Mouse (Mus musculus): Measurements from ENCODE around the gene Pde4d. TPM values are rescaled to one million over a fixed set of nuclear protein-coding genes. Genes with fewer than 3 reads are reported as not detected.

Gene Pde4d
- total and polyA plus RNA-seq, 3 experiments, result 3.6 to 71.4 (median 38.5) TPM

DNA sequence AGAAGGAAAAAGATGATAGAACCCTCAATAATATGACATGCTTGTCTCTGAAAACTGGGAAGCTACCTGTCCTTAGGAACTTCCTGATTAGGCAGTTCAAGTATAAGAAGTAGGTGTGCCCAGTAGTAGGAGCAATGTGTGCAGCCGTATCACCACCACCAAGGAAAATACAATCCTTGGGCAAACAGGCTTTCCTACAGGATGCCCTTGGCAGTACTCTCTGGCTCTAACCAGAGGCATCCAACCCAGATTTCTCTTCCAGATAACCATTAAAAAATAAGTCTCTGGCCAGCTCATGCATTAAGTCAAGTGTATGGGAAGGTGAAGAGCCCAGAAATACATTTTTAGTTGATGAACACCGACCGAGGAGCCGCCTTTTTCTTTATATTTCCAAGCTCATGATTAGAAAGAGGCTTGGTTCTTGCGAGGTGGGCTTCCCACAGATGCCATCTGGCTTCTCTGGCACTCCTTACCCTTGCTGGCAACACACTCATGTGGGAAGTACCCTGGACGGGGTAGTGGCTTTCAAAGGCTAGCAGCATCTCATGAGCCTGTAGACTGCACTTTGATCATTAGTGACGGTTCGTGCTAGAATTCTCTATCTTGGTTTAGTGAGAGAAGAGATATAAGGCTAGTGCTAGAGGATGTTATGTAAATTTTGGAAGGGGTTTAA lies 375.0 kb downstream of the Pde4d start:
- DNase-seq, result no peak

DNA sequence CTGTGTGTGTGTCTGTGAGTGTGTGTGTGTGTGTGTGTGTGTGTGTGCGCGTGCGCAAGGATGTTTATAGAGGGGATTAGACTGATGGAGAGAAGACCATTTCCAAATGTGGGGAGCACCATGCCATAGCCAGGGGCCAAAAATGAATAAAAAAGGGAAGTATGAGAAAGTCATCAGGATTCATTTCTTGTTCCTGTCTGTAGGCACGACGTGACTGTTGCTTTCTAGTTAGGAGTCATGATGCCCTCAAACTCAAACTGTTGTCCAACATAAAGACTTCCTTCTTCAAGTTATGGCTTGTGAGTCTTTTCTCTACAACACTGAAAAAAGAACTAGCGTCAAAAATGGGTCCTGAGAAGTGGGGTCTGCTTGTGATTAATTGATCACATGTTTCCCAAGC lies 375.8 kb downstream of the Pde4d start:
- DNase-seq, result no peak

DNA sequence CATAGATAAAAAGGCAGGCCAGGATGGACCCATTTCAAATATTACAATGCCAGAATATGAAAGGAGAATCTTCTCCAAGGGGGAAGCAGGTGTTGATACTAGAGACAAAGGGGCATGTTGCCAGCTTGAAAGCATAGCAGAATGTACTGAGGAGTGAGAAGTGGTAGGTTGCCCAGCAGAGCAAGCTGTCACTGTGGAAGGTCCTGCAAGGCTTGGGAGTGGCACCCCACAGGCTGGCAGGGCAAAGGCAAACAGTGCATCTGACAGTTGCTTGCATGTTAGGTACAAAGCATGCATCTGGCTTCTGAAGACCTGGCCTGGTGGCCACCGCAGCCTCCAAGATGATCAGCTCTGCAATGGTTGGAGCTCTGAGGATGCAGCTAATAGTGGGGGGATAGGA lies 384.4 kb downstream of the Pde4d start:
- DNase-seq, result no peak

DNA sequence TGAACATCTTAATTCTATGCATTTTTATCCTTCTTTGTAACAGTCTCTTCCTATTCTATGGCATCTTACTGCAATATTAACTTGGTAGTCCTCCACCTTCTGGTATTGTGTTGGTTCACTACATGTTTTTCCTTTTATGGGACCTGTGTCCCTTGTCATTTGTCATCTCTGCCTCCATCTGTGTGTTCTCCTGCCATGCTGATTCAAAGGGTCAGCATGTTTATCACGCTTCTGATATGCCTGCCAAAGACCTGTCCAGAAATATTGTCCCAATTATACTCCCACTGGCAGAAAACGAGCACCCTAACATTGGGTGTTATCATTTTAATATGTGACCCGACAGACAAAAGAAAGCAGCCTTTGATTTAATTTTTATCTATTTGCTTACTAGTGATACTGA lies 386.6 kb downstream of the Pde4d start:
- no peak for DNase-seq

DNA sequence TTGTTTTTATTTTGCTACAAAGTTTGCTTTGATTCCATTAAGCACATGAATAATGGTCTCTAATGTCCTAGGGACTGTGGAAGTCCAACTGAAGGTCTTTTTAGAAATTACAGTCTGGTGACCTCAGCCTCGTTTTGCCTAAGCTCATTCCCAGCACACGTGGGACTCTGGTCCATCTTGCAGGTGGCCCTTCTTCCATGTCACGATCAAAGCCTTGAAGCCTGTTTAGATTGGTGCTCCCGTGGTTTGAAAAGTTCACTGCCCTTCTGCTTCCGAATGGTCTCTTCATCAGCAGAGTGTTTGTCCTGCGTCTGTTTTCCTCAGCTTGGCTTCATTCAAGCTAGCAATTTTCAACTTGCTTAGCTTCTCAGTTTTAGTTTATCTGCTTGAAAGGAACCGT lies 389.4 kb downstream of the Pde4d start:
- no peak for DNase-seq

DNA sequence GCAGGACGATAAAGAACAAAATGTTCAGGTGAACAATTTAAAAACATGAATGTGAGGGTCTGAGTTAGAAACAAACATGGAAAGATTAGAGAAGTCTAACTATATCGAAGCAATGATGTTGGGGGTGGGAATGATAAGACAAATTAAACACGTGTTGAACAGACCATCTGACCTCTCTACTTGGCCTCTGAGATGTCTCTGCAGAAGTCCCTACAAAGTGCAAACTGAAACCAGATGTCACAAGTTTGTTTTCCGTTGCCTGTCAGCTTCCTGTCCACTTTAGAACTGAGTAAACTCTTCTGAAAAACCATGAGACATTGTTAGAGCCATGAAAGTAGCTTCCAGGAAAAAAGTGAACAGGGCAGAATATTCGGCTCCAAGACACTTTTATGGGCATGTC lies 404.3 kb downstream of the Pde4d start:
- DNase-seq, result no peak

DNA sequence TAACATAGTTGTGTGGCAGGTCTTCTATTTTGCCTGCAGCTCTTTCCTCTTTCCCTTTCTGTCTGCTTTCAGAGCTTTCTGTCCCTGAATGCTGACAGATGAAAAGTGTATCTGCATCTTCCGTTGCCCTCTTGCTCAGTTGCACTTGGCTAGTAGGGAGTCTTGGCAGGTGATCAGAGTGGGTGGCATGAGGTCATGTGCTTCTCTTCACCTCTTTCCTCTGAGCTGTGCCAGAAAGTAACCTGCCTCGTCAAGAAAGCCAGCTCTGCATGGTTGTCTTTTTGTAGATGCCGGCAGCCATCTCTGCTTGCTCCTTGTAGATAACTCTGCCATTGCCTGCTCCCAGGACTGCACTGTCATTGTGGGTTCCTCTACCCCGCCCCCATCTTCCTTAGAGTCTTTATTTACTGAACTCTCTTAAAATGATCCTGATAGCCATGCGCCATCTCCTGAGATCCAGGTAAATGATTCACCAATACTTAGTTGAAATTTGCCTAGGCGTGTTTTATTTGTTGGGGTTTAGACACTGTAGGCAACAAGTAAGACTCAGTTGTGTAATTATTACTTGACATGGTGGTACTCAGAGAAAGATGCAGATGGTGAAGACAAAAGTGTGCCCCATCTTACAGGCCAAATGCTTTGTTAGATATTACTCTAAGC lies 407.2 kb downstream of the Pde4d start:
- DNase-seq, result no peak

DNA sequence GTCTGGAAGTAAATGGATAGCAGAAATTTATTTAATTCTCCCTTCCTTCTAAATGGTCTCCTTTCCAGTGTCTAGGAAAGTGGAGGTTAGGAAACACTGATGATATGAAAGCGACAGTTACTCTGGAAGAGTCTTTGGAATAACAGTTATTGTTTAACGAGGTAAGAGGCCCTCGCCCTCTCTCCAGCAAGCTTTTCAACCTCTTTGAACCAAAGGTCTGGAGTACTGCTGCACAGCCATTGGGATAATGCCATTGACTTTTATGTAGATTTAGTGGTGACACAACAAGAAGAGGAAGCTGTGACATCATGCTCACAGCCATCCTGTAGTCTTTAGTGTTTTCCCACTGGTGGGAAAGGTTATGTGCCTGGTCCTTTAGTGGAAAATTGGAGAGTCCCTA lies 409.6 kb downstream of the Pde4d start:
- no peak for DNase-seq

DNA sequence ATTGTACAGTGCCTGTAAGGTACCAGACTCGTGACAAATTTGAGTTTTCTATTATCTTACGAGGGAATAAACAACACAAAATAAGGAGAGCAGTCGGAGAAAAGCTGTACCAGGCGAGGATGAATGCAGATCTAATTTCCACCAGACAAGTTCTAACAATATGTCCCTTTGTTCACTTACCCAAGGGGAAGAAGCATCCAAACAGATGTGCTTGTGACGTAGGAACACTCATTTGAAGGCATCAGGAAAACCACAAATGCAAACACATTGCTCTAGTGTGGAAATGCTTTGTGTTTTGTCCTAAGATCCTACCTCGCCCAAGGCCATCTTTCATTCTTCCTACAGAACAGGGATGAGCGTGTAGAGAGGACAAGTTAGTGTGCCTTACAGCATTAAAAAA lies 411.0 kb downstream of the Pde4d start:
- no peak for DNase-seq

DNA sequence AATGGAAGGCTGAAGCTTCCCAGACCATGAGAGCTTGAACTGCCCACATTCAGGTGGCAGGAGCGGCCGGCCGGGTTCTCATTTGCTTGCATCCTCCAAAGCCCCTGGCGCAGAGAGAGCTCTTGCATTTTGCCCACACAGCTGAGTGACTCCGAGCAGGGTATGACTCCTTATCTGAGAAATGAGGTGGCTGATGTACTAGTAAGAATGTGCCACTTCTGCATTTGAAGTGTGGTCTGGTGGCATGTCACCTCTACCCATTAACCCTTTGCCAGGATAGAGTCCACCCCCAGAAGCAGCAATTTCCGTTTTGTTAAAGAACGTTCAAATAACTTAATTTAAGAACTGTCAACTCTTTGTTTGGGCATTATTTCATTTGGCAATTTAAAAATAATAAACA lies 412.0 kb downstream of the Pde4d start:
- DNase-seq, result no peak

DNA sequence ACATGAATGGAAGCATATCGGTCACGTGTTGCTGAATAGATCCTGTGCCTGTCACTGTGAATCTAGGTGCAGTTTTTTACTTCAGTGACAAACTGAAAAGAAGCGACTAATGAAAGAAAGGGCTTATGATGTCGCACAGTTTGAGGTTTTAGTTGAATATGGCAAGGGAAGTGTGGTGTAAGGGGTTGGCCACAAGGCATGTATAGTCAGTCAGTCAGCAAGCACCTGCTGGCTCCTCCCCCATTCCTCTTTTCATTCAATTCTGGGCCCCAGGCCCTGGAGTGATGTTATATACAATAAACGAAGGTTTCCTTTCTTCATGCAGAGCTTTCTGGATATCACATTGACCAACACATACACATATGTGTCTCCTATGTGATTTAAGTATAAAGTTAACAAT lies 412.4 kb downstream of the Pde4d start:
- no peak for DNase-seq

DNA sequence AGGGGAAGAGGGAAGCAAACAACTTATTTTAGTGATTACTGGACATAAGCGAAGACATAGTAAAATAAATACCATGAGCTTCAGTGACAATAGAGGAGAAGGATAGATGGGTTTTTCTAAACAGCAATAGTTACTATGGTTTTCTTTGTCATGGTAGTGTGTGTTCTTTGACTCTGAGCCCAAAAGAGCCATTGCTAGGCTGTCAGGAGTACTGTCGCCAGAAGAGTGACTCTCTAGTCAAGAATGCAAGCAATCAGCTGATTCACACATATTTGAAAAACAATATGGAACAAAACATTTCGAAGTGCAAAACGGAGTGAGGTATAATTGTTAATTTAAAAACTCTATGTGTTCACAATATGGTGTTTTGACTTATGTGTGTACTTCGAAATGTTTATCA lies 450.4 kb downstream of the Pde4d start:
- no peak for DNase-seq

DNA sequence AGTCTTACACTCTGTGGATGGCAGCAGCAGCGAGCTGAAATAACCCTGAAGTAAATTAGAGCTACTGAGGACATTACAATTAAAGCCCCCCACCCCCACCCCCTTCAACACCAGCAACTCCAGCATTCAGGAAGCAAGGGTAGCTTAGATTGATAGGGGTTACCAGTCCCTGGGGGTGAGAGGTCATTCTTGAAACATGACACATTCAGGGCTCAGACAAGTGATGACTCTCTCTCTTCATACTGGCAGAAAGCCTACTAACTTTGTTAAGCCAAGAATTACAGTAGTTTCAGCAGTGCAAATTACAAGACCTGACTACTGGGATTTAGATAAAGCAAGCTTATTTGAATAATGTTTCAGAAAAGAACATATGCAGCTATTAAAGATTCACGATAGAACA lies 455.4 kb downstream of the Pde4d start:
- DNase-seq, result no peak

DNA sequence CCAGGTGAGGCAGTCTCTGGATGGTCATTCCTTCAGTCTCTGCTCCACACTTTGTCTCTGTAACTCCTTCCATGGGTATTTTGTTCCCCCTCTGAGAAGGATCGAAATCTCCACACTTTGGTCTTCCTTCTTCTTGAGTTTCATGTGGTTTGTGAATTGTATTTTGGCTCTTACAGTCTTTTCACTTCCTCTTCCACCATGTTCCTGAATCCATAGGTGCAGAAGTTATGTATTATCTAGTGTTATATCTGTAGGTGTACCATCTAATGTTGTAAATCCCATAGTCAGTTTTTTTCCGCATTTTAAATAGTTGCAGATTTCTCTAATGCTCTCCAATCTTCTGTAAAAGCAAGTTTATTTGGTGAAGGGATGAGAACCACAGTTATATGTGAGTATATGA lies 459.4 kb downstream of the Pde4d start:
- DNase-seq, result no peak

DNA sequence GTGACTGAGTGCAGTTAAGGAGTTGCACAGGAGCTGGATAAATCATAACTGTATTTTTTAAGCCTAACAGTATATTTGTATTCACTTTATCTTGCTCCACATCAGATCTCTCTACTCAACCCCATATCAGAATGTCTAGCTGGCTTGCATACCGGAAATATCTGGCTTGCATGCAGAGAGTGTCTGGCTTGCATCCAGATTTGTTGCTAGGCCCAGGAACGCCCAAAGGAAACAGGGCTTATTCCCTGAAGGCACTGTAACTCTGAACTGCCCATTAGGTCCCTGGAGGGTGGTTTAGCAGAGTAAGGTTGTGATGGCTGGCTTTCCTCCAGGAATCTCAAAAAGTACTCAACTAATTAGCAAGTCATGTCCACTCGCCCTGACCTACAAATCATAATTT lies 464.9 kb downstream of the Pde4d start:
- peak; percentile 1 for DNase-seq

DNA sequence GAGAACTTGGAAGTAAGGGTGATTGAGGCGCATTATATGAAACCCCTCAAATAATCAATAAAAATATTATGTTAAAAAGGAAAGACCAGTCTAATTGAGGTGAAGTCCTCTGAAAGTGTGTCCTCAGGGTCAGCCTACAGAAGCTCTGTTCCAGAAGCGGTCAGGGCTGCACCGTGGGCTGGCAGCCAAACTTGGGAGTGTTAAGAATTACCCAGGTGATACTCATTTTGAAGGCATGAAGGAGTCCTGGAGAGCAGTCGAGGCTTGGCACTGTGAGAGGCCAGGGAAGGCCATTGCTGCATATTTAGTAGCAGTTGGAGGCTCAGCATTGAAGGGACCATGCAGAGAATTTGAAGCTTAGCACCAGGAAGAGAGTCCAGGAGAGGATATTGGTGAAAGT lies 471.4 kb downstream of the Pde4d start:
- no peak for DNase-seq

DNA sequence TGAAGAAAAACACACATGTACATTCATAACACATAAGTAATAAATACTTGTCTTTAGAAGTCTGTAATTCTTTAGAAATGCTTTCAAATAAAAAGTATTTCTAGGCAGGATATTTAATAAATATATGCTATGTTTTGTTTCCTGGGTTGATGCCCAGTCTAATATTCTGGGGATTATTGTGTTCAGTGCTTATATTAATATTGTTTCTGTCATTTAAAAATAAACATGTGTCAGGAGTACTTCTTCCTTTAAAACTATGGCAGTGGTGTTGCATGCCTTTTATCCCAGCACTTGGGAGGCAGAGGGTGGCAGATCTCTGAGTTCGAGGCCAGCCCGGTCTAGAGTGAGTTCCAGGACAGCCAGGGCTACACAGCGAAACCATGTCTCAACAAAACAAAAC lies 485.1 kb downstream of the Pde4d start:
- DNase-seq, result no peak

DNA sequence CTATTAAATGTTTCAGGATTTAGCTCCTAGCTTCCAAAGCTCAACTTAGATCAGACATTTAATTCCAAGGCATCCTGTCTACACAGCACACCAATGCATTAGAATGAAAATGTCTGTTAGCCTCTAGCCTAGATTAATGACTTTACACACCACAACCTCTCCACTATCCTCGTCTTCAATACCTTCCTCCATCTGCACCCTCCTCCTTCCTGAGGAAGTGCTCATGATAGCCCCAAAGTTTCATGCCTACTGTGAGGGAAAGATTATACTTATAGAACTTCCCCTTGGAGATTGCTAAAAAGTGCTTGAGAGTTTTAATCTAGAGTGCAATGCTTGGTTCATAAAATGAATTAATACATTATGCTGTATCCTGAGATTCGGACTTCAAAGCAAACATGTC lies 487.5 kb downstream of the Pde4d start:
- DNase-seq, result no peak

DNA sequence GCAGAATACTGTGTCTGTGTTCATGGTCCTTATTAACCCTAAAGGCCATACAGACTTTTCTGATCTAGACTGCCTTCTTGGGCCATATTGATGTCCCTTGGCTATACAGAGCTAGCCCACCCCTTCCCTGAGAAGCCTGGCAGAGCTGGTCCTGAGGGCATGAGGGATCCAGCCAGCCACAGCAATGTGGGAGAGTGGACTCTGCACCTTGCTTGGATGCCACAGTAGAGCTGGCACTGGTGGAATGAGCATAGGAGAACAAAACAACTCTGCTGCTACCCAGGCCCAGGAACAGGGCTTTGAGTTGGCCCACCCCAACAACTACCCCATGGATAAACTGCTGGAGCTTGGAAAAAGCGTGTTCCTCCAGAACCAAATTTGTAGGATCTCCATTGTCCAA lies 503.2 kb downstream of the Pde4d start:
- no peak for DNase-seq

DNA sequence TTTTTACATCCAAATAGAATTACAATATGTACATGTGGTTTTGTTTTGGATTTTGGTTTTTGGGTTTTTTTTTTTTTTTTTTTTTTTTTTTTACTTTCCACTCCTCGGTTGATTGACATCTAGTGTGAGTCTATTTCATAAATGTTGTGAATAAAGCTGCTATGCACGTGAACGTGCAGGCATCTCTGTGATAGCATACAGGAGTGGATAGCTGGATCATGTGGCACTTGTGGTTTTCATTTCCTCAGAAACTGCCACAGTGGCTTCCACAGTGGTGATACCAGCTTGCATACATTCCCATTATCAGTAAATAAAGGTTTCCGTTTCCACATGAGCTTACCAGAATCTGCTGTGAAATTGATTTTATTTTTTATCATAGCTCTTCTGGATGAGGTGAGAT lies 506.3 kb downstream of the Pde4d start:
- DNase-seq, result no peak

DNA sequence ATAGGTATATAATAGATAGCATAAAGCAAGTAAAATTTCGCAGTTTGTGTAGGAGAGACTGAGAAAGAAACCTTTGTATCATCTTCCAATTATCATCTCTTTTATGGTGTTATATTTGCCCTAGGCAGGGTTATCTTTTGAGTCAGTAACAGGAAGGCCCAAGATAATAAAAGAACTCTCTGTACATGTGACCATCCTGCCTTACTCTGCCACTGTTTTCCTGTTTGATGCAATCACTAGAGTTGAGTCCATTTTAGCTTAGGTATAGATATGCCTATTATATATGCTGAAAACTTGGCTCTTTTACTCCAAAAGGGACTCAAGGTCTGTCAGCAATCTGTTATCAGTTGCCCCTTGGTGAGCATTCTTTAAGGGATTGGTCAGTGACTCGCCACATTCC lies 514.3 kb downstream of the Pde4d start:
- DNase-seq, result no peak

DNA sequence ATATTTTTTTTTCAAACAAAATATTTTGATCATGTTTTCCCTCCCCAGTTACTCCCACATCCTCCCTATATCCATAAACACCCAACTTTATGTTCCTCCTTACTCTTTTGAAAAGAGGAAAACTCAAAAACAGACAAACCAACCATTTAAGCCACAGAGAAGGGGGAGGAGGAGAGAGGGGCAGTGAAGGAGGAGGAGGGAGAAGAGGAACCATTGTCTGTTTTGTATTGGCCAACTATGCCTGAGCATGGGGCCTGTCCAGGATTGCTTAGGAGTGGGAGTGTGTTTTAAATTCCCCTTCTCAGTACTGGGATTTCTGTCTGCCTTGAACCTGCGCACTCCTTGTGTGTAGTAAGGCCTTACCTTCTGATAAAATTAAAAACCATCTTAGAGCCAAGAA lies 531.4 kb downstream of the Pde4d start:
- DNase-seq, result no peak

DNA sequence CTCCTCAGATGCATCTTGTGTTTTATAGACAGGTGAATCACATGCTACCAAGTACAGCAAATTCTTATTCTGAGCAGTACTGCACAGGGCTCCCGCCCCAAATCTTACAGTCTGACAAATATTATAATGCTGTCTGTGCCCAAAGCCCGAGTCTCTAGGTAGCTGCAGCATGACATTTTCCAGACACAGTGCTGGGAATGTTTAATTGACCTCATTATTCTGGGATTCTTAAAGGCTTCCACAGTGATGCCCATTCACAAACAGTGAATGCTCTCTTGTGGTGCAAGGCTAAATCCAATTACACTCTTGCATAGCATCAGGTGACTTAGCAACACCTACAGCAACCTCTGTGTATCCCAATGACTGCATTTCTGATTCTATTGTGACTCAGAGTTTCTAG lies 549.0 kb downstream of the Pde4d start:
- no peak for DNase-seq

DNA sequence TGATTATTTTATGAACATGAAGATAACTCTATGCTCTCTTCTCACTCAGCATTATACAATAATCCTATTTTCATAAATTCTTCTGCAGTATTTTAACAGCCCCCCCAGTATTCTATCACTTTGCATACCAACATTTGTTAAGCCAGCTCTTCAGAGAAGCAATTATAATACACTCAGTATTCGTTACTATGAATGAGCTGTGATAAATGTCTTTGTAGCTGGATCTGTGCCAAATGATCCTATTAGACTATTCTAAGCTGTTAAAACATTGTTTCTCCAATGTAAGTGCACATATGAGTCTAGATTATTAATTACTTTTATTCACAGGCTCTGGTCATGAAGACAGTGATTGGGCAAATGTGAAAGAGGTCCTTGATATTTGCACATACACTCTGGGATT lies 575.0 kb downstream of the Pde4d start:
- no peak for DNase-seq
